Mouse (Mus musculus) thymus, adult 2 months (tissue): ENCODE data around the gene Sh2d1b1. TPM values are rescaled to one million over a fixed set of nuclear protein-coding genes. Genes with fewer than 3 reads are reported as not detected.

Experiments used
- DNase-seq: peaks from one replicate; pipeline ENCODE4 v3.0.0; 2021
- H3K27ac ChIP-seq: fragments of 200-500 bp; 2 replicates; pipeline ENCODE4 v1.5.1; 2012; ENCODE audit warnings: low read length, control low read depth; ENCODE audit not compliant: control insufficient read depth, insufficient read depth
- H3K27me3 ChIP-seq: fragments of 200-500 bp; 2 replicates; pipeline ENCODE4 v1.6.1; 2012; ENCODE audit warnings: mild to moderate bottlenecking, low read length, moderate library complexity, mixed read lengths; ENCODE audit not compliant: control insufficient read depth, insufficient read depth
- H3K36me3 ChIP-seq: fragments of 200-500 bp; 2 replicates; pipeline ENCODE4 v1.6.1; 2012; ENCODE audit warnings: mild to moderate bottlenecking, low read length, moderate library complexity; ENCODE audit not compliant: control insufficient read depth, insufficient read depth
- H3K4me1 ChIP-seq: fragments of 200-500 bp; replicated peaks from 2 replicates; pipeline ENCODE4 v1.6.1; 2012; ENCODE audit warnings: low read length; ENCODE audit not compliant: control insufficient read depth, insufficient read depth
- H3K4me3 ChIP-seq: fragments of 200-500 bp; 2 replicates; pipeline ENCODE4 v1.5.1; 2012; ENCODE audit warnings: mild to moderate bottlenecking, low read length, control low read depth, moderate library complexity; ENCODE audit not compliant: control insufficient read depth, insufficient read depth
- CTCF ChIP-seq: fragments of 200-500 bp; IDR thresholded peaks from 2 replicates; pipeline ENCODE4 v1.5.1; 2012; ENCODE audit warnings: mild to moderate bottlenecking, control low read depth, low read length, moderate library complexity, borderline replicate concordance; ENCODE audit not compliant: control insufficient read depth, poor library complexity, insufficient read depth; ENCODE audit errors: extremely low read depth
- POLR2A ChIP-seq: fragments of 200-500 bp; IDR thresholded peaks from 2 replicates; pipeline ENCODE4 v1.6.1; 2012; ENCODE audit warnings: mild to moderate bottlenecking, low read length, control low read depth, moderate library complexity; ENCODE audit not compliant: control insufficient read depth, poor library complexity, insufficient read depth; ENCODE audit errors: extremely low read depth
- whole genome bisulfite sequencing: fragments of 180-500 bp; shearing (Covaris S2); methylation state at CpG from one replicate; pipeline ENCODE4 v1.1.7; 2018; 5-methylcytosine and 5-hydroxymethylcytosine counted together
- polyA plus RNA-seq: library from polyadenylated mRNA; depleted of rRNA; stranded (reverse); fragments of >200 nt; gene quantifications from 2 replicates; pipeline ENCODE4 v1.2.3, GENCODE M21; 2012; rRNA removed

The Sh2d1b1 gene
- polyA plus RNA-seq, 1 experiment, result 0.71 TPM

GRCm38 (mm10) chr1:170324312-170324711, 47.2 kb downstream of the Sh2d1b1 start:
- Histone ChIP-seq H3K4me3 (no peak overlapping the region), H3K27me3 (no peaks in the 10 kb centered on the region), H3K4me1 (no peaks in the 10 kb centered on the region), H3K27ac (no peak overlapping the region), H3K36me3 (no peaks in the 10 kb centered on the region)
- WGBS, result 94% methylated on average over 1 of the region's 1 CpGs
- DNase-seq, result no peak
- TF ChIP-seq POLR2A (no peak), CTCF (no peak)

DNA sequence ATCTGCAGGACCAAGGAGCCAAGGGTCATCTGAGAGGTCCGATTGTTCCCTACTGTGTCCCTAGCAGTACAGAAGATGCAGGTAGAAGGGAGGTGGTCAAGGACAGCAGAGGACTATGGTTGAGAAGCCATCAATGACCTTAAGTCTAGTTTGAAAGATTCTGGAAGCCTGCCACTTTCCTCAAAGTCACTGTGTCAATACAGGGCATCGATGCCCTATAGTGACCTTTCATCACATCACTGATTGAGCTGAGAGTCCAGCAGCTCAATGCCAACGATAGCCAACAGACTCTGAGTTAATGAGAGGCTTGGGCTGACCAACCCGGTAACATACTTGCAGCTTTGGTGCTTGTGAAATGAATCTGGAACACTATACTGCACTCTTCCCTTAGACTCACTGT, 48.2 kb downstream of the Sh2d1b1 start:
- WGBS, result 95% methylated on average over 4 of the region's 4 CpGs

GRCm38 (mm10) chr1:170331926-170332325, 54.8 kb downstream of the Sh2d1b1 start:
- no peak for DNase-seq
- no peaks in the 10 kb centered on the region for H3K27me3 ChIP-seq
- 90% methylated on average over 6 of the region's 6 CpGs for WGBS
- H3K36me3 ChIP-seq, result no peaks in the 10 kb centered on the region
- H3K4me1 ChIP-seq, result no peaks in the 10 kb centered on the region
- TF ChIP-seq CTCF, result no peak
- no peak for TF ChIP-seq POLR2A
- no peak overlapping the region for H3K27ac ChIP-seq
- H3K4me3 ChIP-seq, result no peak overlapping the region

More for the DNA sequence above, 48.2 kb downstream of the Sh2d1b1 start:
- H3K27me3 ChIP-seq, result no peaks in the 10 kb centered on the region
- no peak overlapping the region for H3K4me3 ChIP-seq
- no peaks in the 10 kb centered on the region for H3K36me3 ChIP-seq
- no peaks in the 10 kb centered on the region for H3K4me1 ChIP-seq
- TF ChIP-seq CTCF (no peak), POLR2A (no peak)
- no peak overlapping the region for H3K27ac ChIP-seq
- DNase-seq, result no peak

- TF ChIP-seq POLR2A, result no peak
- no peak for TF ChIP-seq CTCF
- WGBS, result 90% methylated on average over 4 of the region's 4 CpGs
- Histone ChIP-seq H3K4me3 (no peak overlapping the region), H3K27me3 (no peaks in the 10 kb centered on the region), H3K27ac (no peak overlapping the region), H3K36me3 (no peaks in the 10 kb centered on the region), H3K4me1 (no peaks in the 10 kb centered on the region)
- no peak for DNase-seq
These were observed 55.7 kb downstream of the Sh2d1b1 start for GRCm38 (mm10) chr1:170332775-170333174.

Other genes starting within 250 kb of the Sh2d1b1 start
- 3.6 and 4.2 TPM in 2 replicates for gene Ddr2, start 166.6 kb upstream of the Sh2d1b1 start, polyA plus RNA-seq
- gene Uap1, start 102.4 kb upstream of the Sh2d1b1 start, polyA plus RNA-seq, result 16.1 and 17.3 TPM in 2 replicates
- gene Uhmk1, start 61.9 kb upstream of the Sh2d1b1 start, polyA plus RNA-seq, result 16.3 and 16.8 TPM in 2 replicates
- gene Sh2d1b2, start 44.6 kb upstream of the Sh2d1b1 start, polyA plus RNA-seq, result 0.04 and 0.06 TPM in 2 replicates
- 1.2 and 1.3 TPM in 2 replicates for gene Gm7694, start 29.0 kb downstream of the Sh2d1b1 start, polyA plus RNA-seq
- 0.32 TPM in 1 of 2 replicates, not detected in the other for gene Spata46, start 31.5 kb downstream of the Sh2d1b1 start, polyA plus RNA-seq